Mouse (Mus musculus) limb, embryonic 10.5 days (tissue): ENCODE measurements around the gene Diaph3. TPM values are rescaled to one million over a fixed set of nuclear protein-coding genes. Genes with fewer than 3 reads are reported as not detected.
A peak's percentile ranks its signal among the peaks of the same experiment; 100 is the strongest.

Experiments
- DNase-seq: peaks from one replicate; pipeline ENCODE4 v3.0.0-alpha.2; 2017; ENCODE audit warnings: low spot score
- H3K27ac ChIP-seq: fragments of 300-500 bp; sonication (generic); 2 replicates; pipeline ENCODE4 v1.5.1; 2016; ENCODE audit warnings: mild to moderate bottlenecking
- H3K27me3 ChIP-seq: fragments of 300-500 bp; sonication (generic); 2 replicates; pipeline ENCODE4 v1.6.1; 2016; ENCODE audit warnings: low read depth, mild to moderate bottlenecking; ENCODE audit not compliant: poor library complexity, severe bottlenecking
- H3K36me3 ChIP-seq: fragments of 300-500 bp; sonication (generic); 2 replicates; pipeline ENCODE4 v1.6.1; 2016; ENCODE audit warnings: mild to moderate bottlenecking, moderate library complexity
- H3K4me1 ChIP-seq: fragments of 300-500 bp; sonication (generic); 2 replicates; pipeline ENCODE4 v1.6.1; 2016
- H3K4me3 ChIP-seq: fragments of 300-500 bp; sonication (generic); 2 replicates; pipeline ENCODE4 v1.5.1; 2016; ENCODE audit warnings: mild to moderate bottlenecking, moderate library complexity
- H3K9me3 ChIP-seq: fragments of 300-500 bp; sonication (generic); replicated peaks from 2 replicates; pipeline ENCODE4 v1.6.1; 2016; ENCODE audit warnings: mild to moderate bottlenecking
- WGBS: fragments of 180-500 bp; shearing (Covaris S2); methylation state at CpG from one replicate; pipeline ENCODE4 v1.1.7; 2016; 5-methylcytosine and 5-hydroxymethylcytosine counted together
- microRNA-seq: library from miRNA; unstranded; fragments of <30 nt; microRNA quantifications from one replicate; pipeline ENCODE4, GENCODE M21; 2017
- polyA plus RNA-seq: library from polyadenylated mRNA; unstranded; fragments of >200 nt; fragmentation: Nextera tagmentation; extraction: Ambion mirVana; gene quantifications from 2 replicates; pipeline ENCODE4 v1.2.1, GENCODE M21; 2016

Diaph3 gene
- polyA plus RNA-seq, 1 experiment from 2014 or later: 12.6 TPM

DNA sequence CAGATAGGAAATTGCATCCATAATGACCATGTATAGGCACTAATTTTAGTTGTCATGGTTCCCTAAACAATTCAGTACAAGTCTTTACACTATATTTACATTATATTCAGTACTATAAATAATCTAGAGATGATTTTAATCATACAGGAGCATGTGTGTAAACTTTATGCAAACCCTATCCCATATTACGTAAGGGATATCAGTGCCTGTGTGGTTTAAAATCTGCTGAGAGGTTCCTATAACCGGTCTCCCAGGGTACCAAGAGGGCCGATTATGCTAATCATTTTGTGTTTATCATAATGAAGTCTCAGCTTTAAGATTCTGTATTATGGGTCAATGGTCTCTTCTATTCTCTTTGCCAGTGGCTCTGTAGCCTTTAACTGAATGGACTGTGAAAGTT is 499.2 kb downstream of the Diaph3 start:
- no peak for DNase-seq
- Histone ChIP-seq H3K4me1 (0 out of 2 replicates have a peak, but pooled peaks cover 5% of the 10 kb centered on the region), H3K36me3 (no peaks in the 10 kb centered on the region), H3K4me3 (no peak overlapping the region), H3K27ac (no peak overlapping the region), H3K27me3 (no peaks in the 10 kb centered on the region), H3K9me3 (no peaks in the 10 kb centered on the region)
- 93% methylated on average over 3 of the region's 3 CpGs for WGBS

DNA sequence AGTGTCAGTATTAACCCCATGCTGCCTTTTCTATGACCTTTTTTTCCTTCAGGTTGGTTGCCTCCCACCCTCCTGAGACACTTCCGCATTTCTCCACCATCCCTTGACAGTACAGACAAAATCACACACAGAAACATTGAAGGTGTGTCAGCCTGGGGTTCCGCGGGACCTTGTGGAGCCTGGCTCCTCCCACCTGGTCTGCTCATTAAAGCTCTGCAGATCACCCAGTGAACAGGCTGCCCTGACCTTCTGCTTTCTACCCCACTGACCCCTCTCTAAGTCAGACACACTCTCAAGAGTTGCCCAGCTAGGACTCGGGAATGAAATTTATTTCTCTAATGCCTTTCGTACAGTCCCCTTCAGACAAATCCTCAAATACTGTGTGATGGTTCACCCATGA is 500.9 kb downstream of the Diaph3 start:
- Histone ChIP-seq H3K27ac (no peak overlapping the region), H3K4me1 (0 out of 2 replicates have a peak, but pooled peaks cover 5% of the 10 kb centered on the region), H3K9me3 (no peaks in the 10 kb centered on the region), H3K4me3 (no peak overlapping the region), H3K36me3 (no peaks in the 10 kb centered on the region), H3K27me3 (no peaks in the 10 kb centered on the region)
- DNase-seq: no peak
- WGBS: 82% methylated on average over 5 of the region's 5 CpGs

DNA sequence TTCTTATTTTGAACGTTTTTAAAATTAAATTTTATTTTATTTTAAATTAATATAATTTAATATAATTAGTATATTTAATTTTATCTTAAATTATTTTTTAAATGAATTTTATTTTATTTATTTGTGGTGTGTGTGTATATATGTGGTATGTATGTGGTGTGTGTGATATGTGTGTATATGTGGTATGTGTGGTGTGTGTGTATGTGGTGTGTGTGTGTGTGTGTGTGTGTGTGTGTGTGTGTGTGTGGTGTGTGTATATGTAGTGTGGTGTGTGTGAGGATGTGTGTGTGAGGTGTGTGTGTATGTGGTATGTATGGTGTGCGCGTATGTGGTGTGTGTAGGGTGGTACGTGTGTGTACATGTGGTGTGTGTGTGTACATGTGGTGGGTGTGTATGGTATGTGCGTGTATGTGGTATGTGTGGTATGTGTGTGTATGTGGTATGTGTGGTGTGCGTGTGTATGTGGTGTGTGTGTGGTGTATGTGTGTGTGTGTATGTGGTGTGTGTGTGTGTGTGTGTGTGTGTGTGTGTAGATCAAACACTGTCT is 505.4 kb downstream of the Diaph3 start:
- Histone ChIP-seq H3K4me1 (no peaks in the 10 kb centered on the region), H3K4me3 (no peak overlapping the region), H3K27ac (no peak overlapping the region), H3K9me3 (no peaks in the 10 kb centered on the region), H3K36me3 (no peaks in the 10 kb centered on the region), H3K27me3 (no peaks in the 10 kb centered on the region)
- 27% methylated on average over 6 of the region's 6 CpGs for WGBS
- no peak for DNase-seq

DNA sequence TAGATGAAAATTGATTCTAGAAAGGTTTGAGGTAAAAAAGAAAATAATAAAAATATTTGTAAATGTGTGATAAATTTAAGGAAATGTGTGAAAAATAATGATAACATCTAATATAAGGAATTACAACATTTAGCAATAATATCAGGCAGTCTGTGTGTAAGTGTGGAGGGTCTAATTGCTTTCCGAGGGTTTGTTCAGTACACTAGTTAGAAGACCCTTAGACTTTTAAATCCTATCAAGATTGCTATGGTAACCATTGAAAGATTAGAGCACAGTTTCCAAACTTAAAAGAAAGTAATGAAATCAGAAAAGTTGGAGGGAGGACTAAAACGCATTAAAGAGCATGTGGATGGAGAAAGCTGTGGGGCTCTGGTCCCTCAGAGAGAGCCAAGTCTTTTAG is 506.0 kb downstream of the Diaph3 start:
- Histone ChIP-seq H3K4me3 (no peak overlapping the region), H3K4me1 (no peaks in the 10 kb centered on the region), H3K9me3 (no peaks in the 10 kb centered on the region), H3K36me3 (no peaks in the 10 kb centered on the region), H3K27ac (no peak overlapping the region), H3K27me3 (no peaks in the 10 kb centered on the region)
- 85% methylated on average over 2 of the region's 2 CpGs for WGBS
- DNase-seq: no peak

DNA sequence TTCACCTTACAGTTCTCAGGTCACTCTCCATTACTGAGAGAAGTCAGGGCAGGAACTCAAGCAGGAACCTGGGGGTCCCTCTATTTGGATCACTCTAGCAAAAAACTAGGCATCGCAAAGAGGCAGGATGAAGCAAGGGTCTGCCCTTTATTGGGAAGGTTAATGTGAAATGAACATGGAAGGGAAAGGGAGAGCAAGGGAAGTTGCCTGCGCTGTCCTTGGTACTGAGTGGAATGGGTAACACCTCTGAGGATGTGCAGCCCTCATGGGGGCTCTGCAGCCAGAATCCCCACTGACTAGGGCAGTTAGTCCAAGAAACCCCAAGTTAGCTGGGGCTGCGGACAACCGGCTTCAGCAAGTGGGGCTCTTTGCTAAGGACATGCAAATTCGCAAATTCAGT is 507.2 kb downstream of the Diaph3 start:
- no peaks in the 10 kb centered on the region for H3K9me3 ChIP-seq
- H3K36me3 ChIP-seq: no peaks in the 10 kb centered on the region
- H3K4me1 ChIP-seq: no peaks in the 10 kb centered on the region
- no peak overlapping the region for H3K27ac ChIP-seq
- peak; percentile 53 for DNase-seq
- 60% methylated on average over 5 of the region's 5 CpGs for WGBS
- H3K4me3 ChIP-seq: no peak overlapping the region
- H3K27me3 ChIP-seq: no peaks in the 10 kb centered on the region

DNA sequence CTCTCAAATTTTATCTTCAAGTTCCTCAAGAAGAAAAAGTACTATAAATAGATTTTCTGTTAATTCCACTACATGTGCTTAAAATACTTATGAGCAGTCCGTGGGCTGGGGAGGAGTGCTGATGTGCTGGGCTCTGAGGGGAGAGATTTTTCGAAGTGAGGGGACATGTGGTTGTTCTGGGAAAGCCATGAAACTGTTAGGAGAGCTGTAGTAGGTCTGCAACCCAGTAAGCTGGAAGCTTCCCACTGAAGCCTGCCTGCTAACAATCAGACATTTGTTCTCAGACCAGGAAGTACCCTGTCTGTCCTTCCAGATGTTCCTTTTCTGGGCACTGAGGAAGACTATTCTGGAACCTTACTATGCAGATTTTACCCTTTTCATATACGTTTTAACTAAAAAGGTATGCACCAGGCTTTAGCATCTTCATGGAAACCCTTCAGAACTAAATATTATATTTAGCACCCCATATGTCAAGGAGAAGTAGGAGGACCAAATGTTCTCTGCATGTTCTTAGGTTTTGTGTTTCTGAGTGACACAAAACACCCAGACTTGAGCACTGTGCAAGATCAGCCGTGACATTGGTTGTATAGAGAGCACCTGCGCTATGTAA is 516.1 kb downstream of the Diaph3 start:
- Histone ChIP-seq H3K27me3 (no peaks in the 10 kb centered on the region), H3K36me3 (no peaks in the 10 kb centered on the region), H3K4me1 (no peaks in the 10 kb centered on the region), H3K9me3 (no peaks in the 10 kb centered on the region), H3K27ac (no peak overlapping the region), H3K4me3 (no peak overlapping the region)
- no peak for DNase-seq
- WGBS: 92% methylated on average over 5 of the region's 5 CpGs

DNA sequence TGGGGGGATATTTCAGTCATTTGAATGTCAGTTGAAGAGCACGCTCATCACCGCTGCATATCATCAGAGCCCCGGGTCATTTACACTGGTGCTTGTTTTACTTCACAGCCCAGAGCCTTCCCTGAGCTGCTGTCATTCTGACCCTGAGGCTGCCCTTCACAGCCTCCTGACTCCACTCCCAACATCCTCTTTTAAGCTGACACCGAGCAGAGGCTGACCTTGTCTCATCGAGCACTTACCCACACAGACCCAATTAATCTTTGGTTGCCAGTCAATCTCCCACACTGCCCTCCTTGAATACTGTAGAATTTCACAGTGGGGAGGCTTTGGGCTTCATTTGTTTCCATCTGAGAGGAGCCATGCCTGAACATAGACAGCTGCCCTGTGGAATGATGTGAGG is 521.4 kb downstream of the Diaph3 start:
- WGBS: 74% methylated on average over 5 of the region's 5 CpGs
- H3K27me3 ChIP-seq: no peaks in the 10 kb centered on the region
- H3K9me3 ChIP-seq: no peaks in the 10 kb centered on the region
- no peaks in the 10 kb centered on the region for H3K36me3 ChIP-seq
- H3K27ac ChIP-seq: no peak overlapping the region
- no peaks in the 10 kb centered on the region for H3K4me1 ChIP-seq
- no peak overlapping the region for H3K4me3 ChIP-seq
- DNase-seq: no peak

Small RNA genes within 50 kb of the gene (microRNA-seq; reads per million reads assigned to microRNA genes)
- not detected for gene Gm23438
